Mouse (Mus musculus): ENCODE measurements around the gene Gm35134.
"Not testable (repeated sequence)": the region's sequence is repeated elsewhere in the genome, so short reads cannot be mapped to it uniquely, and the experiment has no call there.

DNA sequence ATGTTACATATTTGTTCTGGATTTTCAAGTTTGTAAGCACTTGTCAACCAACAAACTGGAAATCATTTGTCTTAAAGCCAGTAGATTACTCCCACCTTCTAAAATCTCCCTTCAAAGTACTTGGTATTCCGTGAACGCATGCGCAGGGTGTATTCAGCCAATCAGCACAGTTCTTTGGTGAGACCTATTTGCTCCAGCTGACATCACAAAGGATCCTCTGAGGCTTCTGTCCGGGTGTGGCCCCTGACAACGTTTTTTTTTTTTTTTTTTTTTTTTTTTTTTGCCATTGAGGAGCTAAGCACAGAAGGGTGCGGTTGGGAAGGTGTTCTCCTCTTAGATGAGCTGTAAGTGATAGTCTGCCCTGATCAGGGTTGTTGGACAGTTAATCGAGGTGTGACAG is at the start of gene Gm35134:
- not testable (repeated sequence) for TF ChIP-seq CTCF (IDR thresholded peaks at IDR 0.05); POLR2A (IDR thresholded peaks at IDR 0.05; ENCODE audit: insufficient read depth, low read depth, low read length); EP300 (IDR thresholded peaks at IDR 0.05; ENCODE audit: insufficient read depth, low read depth, low read length)
